Mouse (Mus musculus) brain, adult 10 weeks (tissue): ENCODE measurements around the gene Rhobtb1. TPM values are rescaled to one million over a fixed set of nuclear protein-coding genes. Genes with fewer than 3 reads are reported as not detected.

Experiments
- polyA plus RNA-seq: library from polyadenylated mRNA; stranded (reverse); fragments of 350-450 nt; fragmentation: Illumina TruSeq; extraction: RNeasy Lipid Tissue Mini Kit (QIAGEN cat#74804); gene quantifications from one replicate; pipeline ENCODE4 v1.2.3, GENCODE M21; 2015; ENCODE audit warnings: low read depth, low replicate concordance

The Rhobtb1 gene
- 3.7 TPM for polyA plus RNA-seq

GRCm38 (mm10) chr10:69151045-69151444, at the start of gene Rhobtb1:
Gene Rhobtb1 (plus strand): TSS chr10:69151434.

GRCm38 (mm10) chr10:69212542-69213440, 61.6 kb downstream of the Rhobtb1 start, which contains the start of gene A930033H14Rik:
Gene A930033H14Rik (minus strand): TSS chr10:69213098.

Other genes with a start within 250 kb of the Rhobtb1 start
- gene A930033H14Rik, start 61.7 kb downstream of the Rhobtb1 start, polyA plus RNA-seq = 1.7 TPM
- gene Cdk1, start 201.5 kb downstream of the Rhobtb1 start, polyA plus RNA-seq = 3.3 TPM
- gene Ank3, start 247.3 kb downstream of the Rhobtb1 start, polyA plus RNA-seq = 187 TPM